Mouse (Mus musculus) limb, embryonic 12.5 days (tissue): ENCODE measurements around the gene Ppp1ca. TPM values are rescaled to one million over a fixed set of nuclear protein-coding genes. Genes with fewer than 3 reads are reported as not detected.

Experiments used
- ATAC-seq: fragments of 200-750 bp; cut with Nextera tagmentation; 2 replicates; pipeline ENCODE4 v1.8.0; 2017; ENCODE audit warnings: low read depth, moderate TSS enrichment; ENCODE audit not compliant: insufficient number of reproducible peaks, insufficient read depth, low FRiP score, low TSS enrichment
- H3K27ac ChIP-seq: fragments of 300-500 bp; sonication (generic); 2 replicates; pipeline ENCODE4 v1.5.1; 2016; ENCODE audit warnings: mild to moderate bottlenecking, moderate library complexity
- H3K27me3 ChIP-seq: fragments of 300-500 bp; sonication (generic); 2 replicates; pipeline ENCODE4 v1.6.1; 2016; ENCODE audit warnings: mild to moderate bottlenecking, moderate library complexity
- H3K36me3 ChIP-seq: fragments of 300-500 bp; sonication (generic); 2 replicates; pipeline ENCODE4 v1.6.1; 2016; ENCODE audit warnings: mild to moderate bottlenecking, moderate library complexity
- H3K4me1 ChIP-seq: fragments of 300-500 bp; sonication (generic); replicated peaks from 2 replicates; pipeline ENCODE4 v1.6.1; 2016
- H3K4me2 ChIP-seq: fragments of 300-500 bp; sonication (generic); 2 replicates; pipeline ENCODE4 v1.6.1; 2016; ENCODE audit warnings: mild to moderate bottlenecking, moderate library complexity
- H3K4me3 ChIP-seq: fragments of 300-500 bp; sonication (generic); replicated peaks from 2 replicates; pipeline ENCODE4 v1.5.1; 2016; ENCODE audit warnings: mild to moderate bottlenecking
- H3K9ac ChIP-seq: fragments of 300-500 bp; sonication (generic); replicated peaks from 2 replicates; pipeline ENCODE4 v1.6.1; 2016; ENCODE audit warnings: mild to moderate bottlenecking, moderate library complexity
- H3K9me3 ChIP-seq: fragments of 300-500 bp; sonication (generic); 2 replicates; pipeline ENCODE4 v1.6.1; 2016; ENCODE audit warnings: mild to moderate bottlenecking, moderate library complexity
- WGBS: fragments of 180-500 bp; shearing (Covaris S2); methylation state at CpG from one replicate; pipeline ENCODE4 v1.1.7; 2016; 5-methylcytosine and 5-hydroxymethylcytosine counted together
- polyA plus RNA-seq: library from polyadenylated mRNA; unstranded; fragments of >200 nt; fragmentation: Nextera tagmentation; extraction: Ambion mirVana; gene quantifications from 2 replicates; pipeline ENCODE4 v1.2.1, GENCODE M21; 2016

Ppp1ca gene
- polyA plus RNA-seq: 834 and 845 TPM in 2 replicates

DNA sequence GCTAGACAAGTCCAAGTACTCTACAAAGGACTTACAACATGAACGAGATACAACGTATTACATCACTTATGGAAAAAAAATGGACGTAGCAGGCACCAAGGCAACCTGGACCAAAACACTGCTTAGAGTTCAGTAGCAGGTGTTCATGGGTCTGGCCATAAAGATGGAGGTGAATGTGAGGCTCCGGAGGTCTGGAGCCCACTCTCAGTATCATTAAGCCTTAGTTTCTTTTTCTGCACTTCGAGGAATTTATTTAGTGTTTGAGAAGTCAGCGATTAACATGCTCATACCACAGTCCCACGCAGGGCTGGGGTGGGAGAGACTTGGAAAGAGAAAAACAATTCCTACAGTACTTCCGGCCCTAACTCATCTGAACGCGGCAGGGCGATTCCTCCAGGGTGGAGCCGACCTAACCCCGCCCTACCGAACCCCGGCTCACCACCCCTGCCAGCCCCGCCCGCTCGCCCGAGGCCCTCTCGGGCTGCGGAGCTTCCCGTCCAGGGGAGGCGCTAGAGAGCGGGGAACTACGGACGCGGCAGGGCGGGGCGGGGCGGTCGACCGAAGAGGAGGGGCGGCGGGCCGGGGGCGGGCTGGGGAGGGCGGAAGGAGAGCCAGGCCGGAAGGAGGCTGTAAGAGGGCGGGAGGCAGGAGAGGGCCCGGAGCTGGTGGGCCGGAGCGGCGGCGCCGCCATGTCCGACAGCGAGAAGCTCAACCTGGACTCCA lies at the start of gene Ppp1ca:
Ppp1ca (plus strand) TSS at position 538 of the 723 bp plus-strand sequence.
- Histone ChIP-seq H3K9me3 (no peaks in the 10 kb centered on the region), H3K27me3 (no peaks in the 10 kb centered on the region), H3K36me3 (peaks cover 36% of the 10 kb centered on the region), H3K27ac (peak within 1 kb of the TSS; percentile 94), H3K9ac (peak within 1 kb of the TSS; percentile 93), H3K4me3 (peak within 1 kb of the TSS; percentile 97), H3K4me2 (peak within 1 kb of the TSS; percentile 94), H3K4me1 (peaks cover 35% of the 10 kb centered on the region)
- WGBS: 5% methylated on average over 40 of the region's 47 CpGs
- ATAC-seq: peak; percentile 90

GRCm38 (mm10) chr19:4142416-4143173 lies 49.3 kb upstream of the Ppp1ca start:
- H3K9me3 ChIP-seq: 0 out of 2 replicates have a peak, but pooled peaks cover 4% of the 10 kb centered on the region
- H3K4me3 ChIP-seq: no peak overlapping the region
- WGBS: 91% methylated on average over 18 of the region's 18 CpGs
- 0 out of 2 replicates have a peak, but pooled peaks cover under 1% of the 10 kb centered on the region for H3K4me1 ChIP-seq
- H3K36me3 ChIP-seq: no peaks in the 10 kb centered on the region
- H3K27me3 ChIP-seq: no peaks in the 10 kb centered on the region
- no peak overlapping the region for H3K4me2 ChIP-seq
- no peak overlapping the region for H3K27ac ChIP-seq
- no peak for ATAC-seq
- H3K9ac ChIP-seq: no peak overlapping the region

- ATAC-seq: no peak
- Histone ChIP-seq H3K36me3 (no peaks in the 10 kb centered on the region), H3K4me1 (peaks cover 7% of the 10 kb centered on the region; the same call in 1 of the 2 replicates), H3K4me2 (no peak within 1 kb of the TSS), H3K27ac (no peak within 1 kb of the TSS), H3K9me3 (0 out of 2 replicates have a peak, but pooled peaks cover 4% of the 10 kb centered on the region), H3K27me3 (no peaks in the 10 kb centered on the region), H3K4me3 (no peak within 1 kb of the TSS), H3K9ac (no peak within 1 kb of the TSS)
- 81% methylated on average over 7 of the region's 7 CpGs for WGBS
Observed at GRCm38 (mm10) chr19:4143759-4144268, 48.1 kb upstream of the Ppp1ca start, which contains the start of gene Cabp4. TSS of gene Cabp4 (minus strand) at chr19:4144033.

DNA sequence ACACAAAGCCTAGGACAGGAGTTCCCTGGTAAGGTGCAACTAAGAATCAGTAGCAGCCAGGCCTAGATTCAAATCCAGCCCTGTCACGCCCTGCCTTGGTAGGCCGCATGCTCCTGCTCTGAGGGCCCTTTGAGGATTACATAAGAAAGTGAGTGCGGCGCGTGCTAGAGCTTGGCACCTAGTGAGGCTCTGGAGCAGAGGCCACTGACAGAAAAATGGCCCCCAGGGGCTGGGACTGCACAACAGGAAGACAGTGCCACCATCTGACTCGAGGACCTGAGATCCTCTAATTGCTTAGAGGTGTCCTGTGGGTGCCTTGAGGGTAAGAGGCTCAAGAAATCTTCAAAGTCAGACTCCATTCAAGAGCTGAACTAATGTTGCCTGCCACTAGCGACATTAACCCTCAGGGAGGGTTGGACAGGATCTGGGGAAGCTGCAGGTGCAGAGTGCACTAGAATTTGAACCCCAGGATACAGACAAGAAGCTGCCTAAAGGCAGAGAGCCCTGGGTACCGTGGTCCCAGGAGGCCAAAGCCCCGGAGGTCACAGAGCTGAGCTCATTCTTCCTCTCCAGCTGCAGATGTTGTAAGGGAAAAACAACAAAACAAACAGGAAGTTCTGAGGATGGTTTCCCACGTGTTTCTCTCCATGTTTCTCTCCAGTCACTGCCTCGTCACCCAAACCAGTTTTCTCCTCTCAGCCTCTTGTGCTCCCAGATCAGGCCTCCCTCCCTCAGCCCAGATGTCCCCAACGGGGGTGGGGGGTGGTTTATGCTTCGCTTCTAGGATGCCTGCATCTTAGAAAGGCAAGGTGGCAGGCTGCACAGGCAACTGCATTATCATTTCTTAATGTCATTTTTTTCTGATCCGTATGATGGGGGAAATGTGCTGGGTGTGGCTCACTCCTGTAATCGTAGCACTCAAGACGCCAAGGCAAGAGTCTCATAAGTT lies 47.0 kb upstream of the Ppp1ca start:
- WGBS: 78% methylated on average over 16 of the region's 16 CpGs
- ATAC-seq: no peak

GRCm38 (mm10) chr19:4145936-4146335 lies 45.9 kb upstream of the Ppp1ca start:
- no peak for ATAC-seq
- peaks cover 18% of the 10 kb centered on the region for H3K4me1 ChIP-seq
- no peak overlapping the region for H3K4me2 ChIP-seq
- H3K27me3 ChIP-seq: no peaks in the 10 kb centered on the region
- 91% methylated on average over 5 of the region's 5 CpGs for WGBS
- 0 out of 2 replicates have a peak, but pooled peaks cover 4% of the 10 kb centered on the region for H3K9me3 ChIP-seq
- H3K9ac ChIP-seq: no peak overlapping the region
- no peak overlapping the region for H3K4me3 ChIP-seq
- peaks cover 11% of the 10 kb centered on the region for H3K36me3 ChIP-seq
- no peak overlapping the region for H3K27ac ChIP-seq

More for the DNA sequence above, 47.0 kb upstream of the Ppp1ca start:
- Histone ChIP-seq H3K9ac (no peak overlapping the region), H3K4me3 (no peak overlapping the region), H3K36me3 (peaks cover under 1% of the 10 kb centered on the region; the same call in 1 of the 2 replicates), H3K4me1 (peaks cover 17% of the 10 kb centered on the region), H3K27me3 (no peaks in the 10 kb centered on the region), H3K4me2 (no peak overlapping the region), H3K9me3 (0 out of 2 replicates have a peak, but pooled peaks cover 4% of the 10 kb centered on the region), H3K27ac (no peak overlapping the region)

GRCm38 (mm10) chr19:4146366-4147021 lies 45.4 kb upstream of the Ppp1ca start:
- no peak overlapping the region for H3K4me3 ChIP-seq
- H3K9me3 ChIP-seq: 0 out of 2 replicates have a peak, but pooled peaks cover 4% of the 10 kb centered on the region
- no peaks in the 10 kb centered on the region for H3K27me3 ChIP-seq
- H3K9ac ChIP-seq: no peak overlapping the region
- H3K4me2 ChIP-seq: no peak overlapping the region
- H3K4me1 ChIP-seq: peaks cover 18% of the 10 kb centered on the region
- ATAC-seq: no peak
- H3K36me3 ChIP-seq: peaks cover 17% of the 10 kb centered on the region
- H3K27ac ChIP-seq: no peak overlapping the region
- WGBS: 63% methylated on average over 12 of the region's 12 CpGs

DNA sequence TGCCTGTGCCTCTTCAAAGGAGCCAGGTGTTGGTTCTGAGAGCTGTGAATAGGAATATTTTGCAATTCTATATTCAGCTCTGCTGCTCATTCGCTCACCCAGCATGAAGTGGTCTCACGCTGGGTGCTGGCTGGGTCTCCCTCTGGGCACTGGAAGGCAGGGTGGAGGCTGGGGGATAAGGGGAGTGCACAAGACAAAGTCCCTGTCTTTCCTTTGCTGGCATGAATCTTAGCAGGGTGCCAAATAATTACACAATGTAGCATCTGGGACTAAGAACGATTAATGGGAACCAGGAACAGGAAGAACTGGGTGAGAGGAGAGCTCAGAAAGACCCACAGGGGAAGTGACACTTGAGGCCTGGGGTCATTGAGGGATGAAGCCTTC lies 44.9 kb upstream of the Ppp1ca start:
- no peak overlapping the region for H3K4me2 ChIP-seq
- H3K4me3 ChIP-seq: no peak overlapping the region
- no peak overlapping the region for H3K9ac ChIP-seq
- 0 out of 2 replicates have a peak, but pooled peaks cover 4% of the 10 kb centered on the region for H3K9me3 ChIP-seq
- 59% methylated on average over 3 of the region's 3 CpGs for WGBS
- peaks cover 18% of the 10 kb centered on the region for H3K4me1 ChIP-seq
- H3K27me3 ChIP-seq: no peaks in the 10 kb centered on the region
- peaks cover 22% of the 10 kb centered on the region for H3K36me3 ChIP-seq
- no peak overlapping the region for H3K27ac ChIP-seq
- ATAC-seq: no peak

DNA sequence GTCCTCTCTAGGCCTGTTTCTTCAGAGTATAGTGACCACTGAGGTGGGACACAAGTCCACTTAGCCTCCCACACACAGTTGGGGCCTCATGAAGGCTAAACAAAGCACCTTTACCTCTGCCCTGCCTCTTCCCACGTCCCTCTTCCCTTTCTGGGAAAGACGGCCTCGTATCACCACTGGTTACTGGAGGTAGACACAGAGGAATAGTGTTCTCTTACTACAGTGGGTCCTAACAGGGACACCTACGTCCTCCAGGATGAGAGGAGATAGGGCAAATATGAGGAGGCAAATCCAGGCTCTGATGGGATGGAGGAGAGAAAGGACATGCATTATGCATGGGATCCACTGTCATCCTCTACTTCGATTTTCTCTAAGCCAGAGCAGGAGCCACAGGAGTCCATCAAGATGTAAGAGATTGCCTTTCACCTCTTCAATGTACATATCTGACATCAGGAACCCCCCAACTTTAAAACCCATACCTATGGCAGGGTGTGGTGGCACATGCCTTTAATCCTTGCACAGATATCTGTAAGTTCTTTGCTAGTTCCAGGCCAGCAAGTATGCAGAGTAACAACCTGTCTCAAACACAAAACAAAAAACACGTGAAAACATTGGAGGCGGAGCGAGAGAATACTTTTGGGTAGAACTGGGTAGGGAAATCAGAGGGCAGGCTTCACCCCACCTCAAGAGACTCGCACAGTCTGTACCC lies 43.9 kb upstream of the Ppp1ca start:
- H3K9ac ChIP-seq: peak overlapping the region; percentile 81
- WGBS: 38% methylated on average over 9 of the region's 9 CpGs

DNA sequence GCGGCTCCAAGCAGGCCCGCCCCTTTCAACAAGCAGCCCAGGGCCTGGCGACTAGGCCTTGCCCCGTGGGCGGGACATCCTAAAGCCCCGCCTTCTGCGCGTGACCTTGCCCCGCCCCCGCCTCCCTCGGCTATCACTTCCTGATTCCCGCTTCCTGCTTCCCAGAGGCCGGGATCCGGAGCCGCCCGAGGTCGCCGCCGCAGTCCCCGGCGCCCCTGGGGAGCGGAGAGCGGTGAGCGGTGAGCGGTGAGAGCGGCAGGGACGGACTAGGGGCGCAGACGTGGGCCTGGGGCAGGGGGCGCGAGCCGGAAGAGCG lies 43.4 kb upstream of the Ppp1ca start, which contains the start of gene Coro1b:
Coro1b (plus strand) TSS at position 129 of the 316 bp plus-strand sequence.
- Histone ChIP-seq H3K4me3 (peak within 1 kb of the TSS; percentile 92), H3K4me1 (peaks cover 18% of the 10 kb centered on the region), H3K27ac (peak within 1 kb of the TSS; percentile 73; the same call in 1 of the 2 replicates), H3K9me3 (0 out of 2 replicates have a peak, but pooled peaks cover 4% of the 10 kb centered on the region), H3K4me2 (peak within 1 kb of the TSS; percentile 93), H3K27me3 (no peaks in the 10 kb centered on the region), H3K9ac (peak within 1 kb of the TSS; percentile 81), H3K36me3 (peaks cover 36% of the 10 kb centered on the region)
- peak; percentile 93 for ATAC-seq
- WGBS: under 1% methylated on average over 33 of the region's 33 CpGs

More for the DNA sequence above, 43.9 kb upstream of the Ppp1ca start:
- Histone ChIP-seq H3K36me3 (peaks cover 31% of the 10 kb centered on the region), H3K27ac (peak overlapping the region; percentile 56; the same call in 1 of the 2 replicates), H3K4me1 (peaks cover 18% of the 10 kb centered on the region), H3K9me3 (0 out of 2 replicates have a peak, but pooled peaks cover 4% of the 10 kb centered on the region), H3K4me2 (peak overlapping the region; percentile 93), H3K4me3 (peak overlapping the region; percentile 92), H3K27me3 (no peaks in the 10 kb centered on the region)
- no peak; the same call in 1 of the 2 replicates for ATAC-seq
